Mouse (Mus musculus) cerebellum, postnatal 25 days (tissue): ENCODE data around the gene Rgs7.

Experiments used
- DNase-seq, 2 experiments: peaks; one replicate each; pipeline ENCODE4 v3.0.0; 2021; ENCODE audit warnings: mixed read lengths in 2 of 2

Gene Rgs7

DNA sequence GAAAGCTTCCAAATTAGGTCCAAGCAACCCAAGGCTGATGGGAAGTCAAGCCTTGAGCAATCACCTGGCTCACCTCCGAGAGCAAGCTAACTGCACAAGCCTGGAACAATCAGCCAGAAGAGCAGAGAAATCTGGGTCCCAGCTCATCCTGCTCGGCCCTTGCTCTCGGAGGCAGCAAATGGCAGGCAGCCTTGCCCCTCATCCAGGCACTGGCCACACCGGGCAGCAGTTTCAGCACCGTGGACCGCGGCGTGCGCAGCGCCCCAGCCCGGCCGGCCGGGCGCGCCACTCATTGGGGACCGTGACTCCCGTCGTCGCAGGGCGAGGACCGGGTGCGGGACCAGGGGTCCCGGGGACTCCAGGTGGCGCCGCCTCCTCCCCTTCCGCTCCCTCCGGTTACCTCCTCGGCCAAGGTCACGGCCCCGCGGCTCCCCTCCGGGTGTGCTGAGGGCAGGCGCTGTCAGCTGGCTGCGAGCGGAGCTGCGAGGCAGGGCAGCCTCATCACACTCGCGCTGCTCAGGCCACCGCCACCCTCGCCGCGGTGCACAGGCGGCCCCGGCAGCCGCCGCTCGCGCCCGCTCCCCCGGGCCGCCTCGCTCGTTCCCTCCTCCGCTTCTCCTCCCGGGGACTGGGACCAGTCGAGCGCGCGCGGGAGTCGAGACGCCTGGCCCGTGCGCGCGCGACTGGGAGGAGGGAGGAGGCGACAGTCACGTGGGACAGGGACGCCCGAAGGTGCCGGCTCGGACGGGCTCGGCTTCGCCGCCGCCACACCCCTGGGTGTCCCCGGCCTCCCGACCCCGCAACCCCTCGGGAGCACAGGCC lies at the start of gene Rgs7:
Rgs7 (minus strand) TSS at position 640 of the 822 bp plus-strand sequence.
- DNase-seq, result peak; percentile 89 to 94

DNA sequence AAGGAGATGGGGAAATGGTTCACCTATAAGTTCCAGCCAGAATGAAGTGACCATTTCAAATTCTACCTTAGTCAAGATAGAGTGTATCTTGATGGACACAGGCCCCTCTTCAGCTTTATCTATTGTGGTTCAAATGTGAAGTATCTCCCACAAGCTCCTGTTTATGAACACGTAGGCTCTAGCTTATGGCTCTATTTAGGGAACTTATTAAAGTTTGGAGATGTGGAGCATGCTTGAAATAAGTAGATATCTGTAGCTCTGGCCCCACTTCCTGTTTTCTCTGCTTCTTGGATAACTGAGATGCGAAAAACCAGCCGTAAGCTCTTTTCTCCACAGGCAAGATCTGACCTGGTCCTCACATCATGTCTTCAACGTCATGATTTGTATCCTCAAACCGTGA lies 48.4 kb upstream of the Rgs7 start:
- DNase-seq, result no peak

DNA sequence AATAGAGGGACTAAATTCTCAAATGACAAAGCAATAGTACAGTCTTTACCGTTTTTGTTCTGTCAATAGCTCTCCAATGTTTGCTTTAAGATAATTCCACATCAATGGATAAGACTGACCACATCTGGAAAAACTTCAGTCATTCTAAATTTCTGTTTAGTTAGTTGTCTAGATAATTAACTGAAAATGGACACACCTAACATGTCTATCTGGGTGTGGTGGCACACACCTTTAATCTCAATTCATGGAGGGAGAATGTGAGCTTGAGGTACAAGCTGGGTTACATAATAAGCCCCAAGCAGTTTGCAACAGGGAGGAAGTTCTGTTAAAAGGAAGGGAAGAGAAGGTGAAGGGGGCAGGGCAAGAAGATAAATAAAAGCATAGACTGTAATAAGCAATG lies 45.0 kb upstream of the Rgs7 start:
- DNase-seq, result no peak

GRCm38 (mm10) chr1:175529858-175530257 lies 37.6 kb upstream of the Rgs7 start:
- DNase-seq, result no peak

DNA sequence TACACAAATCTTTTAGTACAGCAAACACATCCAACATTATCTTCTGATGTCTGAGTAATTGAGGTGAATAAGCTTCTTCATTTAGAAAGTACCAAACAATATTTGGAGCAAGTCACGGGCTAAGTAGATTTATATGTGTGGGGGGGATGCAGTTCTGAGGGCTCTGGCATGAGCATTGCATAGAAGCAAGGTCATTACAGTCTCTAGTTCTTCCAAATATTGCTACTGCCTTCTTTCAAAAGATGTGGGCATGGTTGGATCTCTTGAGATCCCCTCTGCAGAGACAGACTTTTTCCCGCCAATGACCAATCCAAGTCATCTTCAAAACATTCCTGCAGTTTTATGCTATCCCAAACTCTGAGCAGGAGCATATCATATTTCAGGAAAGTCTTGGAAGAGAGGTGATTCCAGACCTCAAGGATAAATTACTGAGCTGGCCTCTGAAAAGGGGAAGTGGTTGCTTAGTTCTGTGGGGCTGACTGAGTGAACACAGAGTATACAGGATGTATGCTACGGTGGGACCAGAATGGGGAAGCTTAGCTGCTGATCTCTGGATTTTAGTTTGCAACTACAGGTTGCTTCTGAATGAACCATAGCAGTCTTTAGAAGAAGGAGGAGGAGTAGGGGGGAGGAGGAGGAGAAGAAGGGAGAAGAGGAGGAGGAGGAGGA lies 32.5 kb upstream of the Rgs7 start:
- no peak for DNase-seq

- no peak for DNase-seq
These were observed 31.3 kb upstream of the Rgs7 start for GRCm38 (mm10) chr1:175523572-175523971.

DNA sequence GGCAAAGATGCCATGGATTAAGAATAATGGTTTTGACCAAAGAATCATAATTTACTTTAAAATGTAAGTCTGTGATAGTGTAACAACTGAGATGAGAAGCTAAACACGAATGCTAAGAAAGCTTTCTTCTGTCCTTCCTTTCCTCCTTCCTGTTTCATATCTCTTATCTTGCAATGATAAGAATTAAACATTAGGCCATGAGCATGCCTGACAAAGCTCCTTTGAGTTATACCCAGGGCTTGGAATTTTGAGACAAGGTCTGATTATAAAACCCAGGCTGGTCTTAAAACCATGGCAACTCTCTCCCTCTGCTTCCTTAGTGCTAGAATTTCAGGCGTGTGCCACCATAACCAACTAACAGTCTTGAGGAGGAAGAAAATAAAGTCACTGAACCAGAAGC lies 22.2 kb upstream of the Rgs7 start:
- no peak for DNase-seq

GRCm38 (mm10) chr1:175512173-175512572 lies 19.9 kb upstream of the Rgs7 start:
- DNase-seq, result no peak

DNA sequence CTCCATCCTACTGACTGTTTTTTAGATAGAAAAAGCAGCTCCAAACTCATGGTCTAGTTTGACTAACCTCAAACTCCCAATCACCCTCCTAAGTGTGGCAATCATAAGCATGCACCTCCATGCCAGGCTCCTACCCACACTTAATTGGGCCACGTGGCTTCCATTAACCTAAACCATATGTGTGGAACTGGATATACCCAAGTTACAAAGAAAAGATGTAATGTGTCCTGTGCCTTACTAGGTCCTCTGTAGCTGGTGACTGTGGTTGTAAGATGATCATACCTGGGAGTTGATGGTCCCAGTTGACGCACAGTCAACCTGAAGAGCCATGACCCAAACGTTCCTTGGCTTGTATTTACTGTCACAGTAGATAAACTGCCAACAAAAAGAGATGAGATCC lies 17.7 kb upstream of the Rgs7 start:
- DNase-seq, result no peak

DNA sequence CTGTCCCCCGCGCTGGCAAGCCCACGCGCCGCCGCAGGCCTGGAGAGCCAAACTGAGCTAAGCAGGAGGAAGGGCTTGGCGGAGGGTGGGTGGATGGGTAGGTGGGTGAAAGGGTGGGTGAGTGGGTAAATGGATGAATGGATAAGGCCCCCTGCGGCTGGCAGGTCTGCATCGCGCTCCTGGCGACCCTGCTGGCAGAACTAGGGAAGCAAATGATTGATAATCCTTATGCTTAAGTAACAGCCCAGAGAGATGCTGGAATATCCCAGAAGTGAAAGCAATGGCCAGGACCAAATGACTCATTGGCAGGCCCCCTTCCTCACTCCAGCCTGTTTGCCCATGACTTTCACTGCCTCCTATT lies 363 bp upstream of the Rgs7 start:
- DNase-seq, result no peak

- DNase-seq, result peak in 1 of 2 experiments; percentile 61
These were observed 814 bp downstream of the Rgs7 start for GRCm38 (mm10) chr1:175491511-175491860.

GRCm38 (mm10) chr1:175485109-175485508 lies 7.2 kb downstream of the Rgs7 start:
- DNase-seq, result no peak

GRCm38 (mm10) chr1:175473060-175473459 lies 19.2 kb downstream of the Rgs7 start:
- no peak for DNase-seq

DNA sequence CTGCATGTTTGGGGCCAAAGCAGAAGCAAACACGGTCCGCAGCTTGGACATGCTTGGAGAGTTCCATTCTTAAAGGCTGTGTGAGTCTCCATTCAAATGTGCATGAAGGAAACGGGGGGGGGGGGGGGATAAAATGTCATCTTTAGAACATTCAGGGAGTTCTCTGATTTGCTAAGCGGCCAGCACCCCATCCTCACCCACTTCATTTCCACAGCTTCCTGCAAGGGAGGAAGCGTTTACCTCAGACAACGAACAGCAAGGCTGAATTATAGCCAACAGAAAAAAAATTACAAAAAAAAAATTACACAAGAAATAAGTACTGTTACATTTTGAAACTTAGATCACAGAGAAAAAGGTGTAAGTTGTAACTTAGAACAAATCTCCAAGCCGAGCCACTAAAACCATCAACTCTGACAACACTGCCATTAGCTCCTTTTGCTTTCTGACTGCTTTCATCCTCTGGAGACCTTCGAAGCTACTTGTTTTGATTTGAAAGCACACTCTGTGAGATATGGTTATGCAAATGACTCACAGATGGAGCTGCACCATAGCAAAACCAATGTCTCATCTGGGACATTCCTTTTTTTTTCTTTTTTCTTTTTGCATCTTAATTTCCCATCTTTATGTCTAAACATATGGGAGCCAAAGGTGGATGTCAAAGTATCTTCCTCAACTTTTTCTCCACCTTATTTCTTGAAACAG lies 23.1 kb downstream of the Rgs7 start:
- DNase-seq, result no peak

DNA sequence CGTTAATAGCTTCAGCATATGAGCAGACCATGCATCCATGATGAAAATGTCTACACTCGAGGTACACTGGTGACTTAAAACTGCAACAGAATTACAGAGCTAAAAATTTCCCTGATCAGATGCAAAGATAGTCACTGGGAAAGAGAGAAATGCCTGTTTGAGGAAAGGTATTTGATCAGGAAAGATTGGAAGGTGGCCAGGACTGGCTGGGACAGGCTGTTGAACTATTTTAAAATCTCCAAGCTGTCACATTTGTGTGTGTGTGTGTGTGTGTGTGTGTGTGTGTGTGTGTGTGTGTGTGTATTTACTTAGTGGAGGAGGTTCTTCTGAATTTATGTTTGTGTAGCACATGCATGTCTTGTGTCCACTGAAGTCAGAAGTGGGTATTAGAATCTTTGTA lies 27.7 kb downstream of the Rgs7 start:
- DNase-seq, result peak in 1 of 2 experiments; percentile 63

GRCm38 (mm10) chr1:175462351-175462750 lies 29.9 kb downstream of the Rgs7 start:
- DNase-seq, result no peak

DNA sequence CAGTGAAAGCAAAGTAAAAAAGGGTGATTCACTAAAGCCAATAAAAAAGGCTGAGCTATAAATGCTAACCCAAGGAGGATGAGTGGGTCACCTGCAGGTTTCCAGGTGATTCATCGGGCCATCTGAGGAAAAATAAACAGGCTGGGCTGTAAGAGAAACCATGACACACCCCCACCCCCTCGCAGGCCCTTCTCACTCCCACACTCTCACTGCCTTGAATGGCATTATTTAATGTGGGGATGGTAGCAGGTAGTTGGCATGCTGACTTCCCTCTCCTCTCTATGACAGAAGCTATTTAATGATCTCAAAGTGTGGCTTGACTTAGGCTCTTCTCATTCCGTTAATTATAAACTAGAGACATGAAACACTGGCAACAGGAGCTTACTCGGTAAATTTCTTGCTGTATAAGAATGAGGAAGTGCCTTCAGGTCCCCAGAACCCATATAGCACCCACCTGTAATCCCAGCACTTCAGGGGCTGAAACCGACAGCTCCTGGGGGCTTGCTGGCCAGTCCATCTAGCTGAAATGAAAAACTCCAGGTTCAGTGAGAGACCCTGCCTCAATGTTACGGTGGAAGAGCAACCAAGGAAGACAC lies 38.2 kb downstream of the Rgs7 start:
- no peak for DNase-seq

DNA sequence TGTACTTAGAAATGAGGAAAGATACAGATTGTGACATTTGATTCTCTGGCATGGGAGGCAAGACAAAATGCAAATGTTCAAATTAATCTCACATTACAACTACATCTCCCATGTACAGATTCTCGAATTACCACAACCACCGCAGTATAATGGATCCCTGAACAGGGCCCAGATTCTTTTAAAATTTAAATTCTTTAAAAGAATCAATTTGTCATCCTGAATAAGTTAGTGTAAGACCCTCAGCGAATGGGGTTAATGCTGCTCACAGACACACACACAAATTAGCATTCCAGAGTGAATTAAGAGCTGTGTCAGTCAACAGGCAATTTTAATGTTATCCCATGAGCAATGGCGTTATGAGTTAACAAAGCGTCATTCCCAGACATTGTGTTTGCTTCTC lies 44.3 kb downstream of the Rgs7 start:
- DNase-seq, result no peak

DNA sequence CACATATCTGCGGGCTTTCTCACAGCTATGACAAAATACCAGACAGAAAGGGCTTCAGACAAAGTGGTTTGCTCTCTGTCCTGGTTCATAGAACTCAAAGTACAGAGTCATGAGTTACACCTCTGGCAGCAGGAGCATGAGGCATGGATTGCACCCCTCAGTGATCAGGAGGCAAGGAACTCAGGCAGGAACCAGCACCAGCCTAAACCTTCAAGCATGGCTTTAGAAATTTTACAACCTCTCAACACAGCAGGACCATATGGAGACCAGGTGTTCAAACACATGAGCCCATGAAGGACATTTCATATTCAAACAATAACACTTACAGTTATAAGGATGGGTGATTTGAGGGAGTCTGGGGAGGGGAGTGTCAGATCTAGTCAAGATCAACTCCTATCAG lies 49.4 kb downstream of the Rgs7 start:
- DNase-seq, result peak; percentile 52 to 68

GRCm38 (mm10) chr1:175442025-175442424 lies 50.3 kb downstream of the Rgs7 start:
- DNase-seq, result no peak

GRCm38 (mm10) chr1:175433622-175434204 lies 58.6 kb downstream of the Rgs7 start:
- DNase-seq, result peak in 1 of 2 experiments; percentile 32

DNA sequence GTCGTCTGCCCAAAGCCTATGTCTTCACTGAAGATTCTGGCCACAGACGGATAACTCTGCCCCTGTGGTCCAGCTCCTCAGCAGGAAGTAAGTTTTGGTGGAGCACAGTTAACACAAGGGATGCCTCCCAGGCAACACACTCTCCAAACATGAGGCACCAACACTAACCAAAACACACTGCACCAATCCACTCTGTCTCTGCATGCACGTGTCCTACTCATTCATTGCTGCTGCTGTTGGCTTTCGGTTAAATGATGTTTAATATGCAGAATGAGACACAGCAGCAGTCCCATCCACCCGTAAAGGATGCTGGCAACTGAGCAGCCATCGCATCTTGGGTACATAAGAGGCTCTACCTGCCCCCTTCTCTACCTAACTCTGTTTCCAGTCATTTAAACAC lies 59.2 kb downstream of the Rgs7 start:
- DNase-seq, result peak in 1 of 2 experiments; percentile 26
